Mouse (Mus musculus): ENCODE results near the gene Slc35f4. TPM values are rescaled to one million over a fixed set of nuclear protein-coding genes. Genes with fewer than 3 reads are reported as not detected.

Gene Slc35f4
- polyA plus RNA-seq, 1 experiment, result 5.5 TPM

DNA sequence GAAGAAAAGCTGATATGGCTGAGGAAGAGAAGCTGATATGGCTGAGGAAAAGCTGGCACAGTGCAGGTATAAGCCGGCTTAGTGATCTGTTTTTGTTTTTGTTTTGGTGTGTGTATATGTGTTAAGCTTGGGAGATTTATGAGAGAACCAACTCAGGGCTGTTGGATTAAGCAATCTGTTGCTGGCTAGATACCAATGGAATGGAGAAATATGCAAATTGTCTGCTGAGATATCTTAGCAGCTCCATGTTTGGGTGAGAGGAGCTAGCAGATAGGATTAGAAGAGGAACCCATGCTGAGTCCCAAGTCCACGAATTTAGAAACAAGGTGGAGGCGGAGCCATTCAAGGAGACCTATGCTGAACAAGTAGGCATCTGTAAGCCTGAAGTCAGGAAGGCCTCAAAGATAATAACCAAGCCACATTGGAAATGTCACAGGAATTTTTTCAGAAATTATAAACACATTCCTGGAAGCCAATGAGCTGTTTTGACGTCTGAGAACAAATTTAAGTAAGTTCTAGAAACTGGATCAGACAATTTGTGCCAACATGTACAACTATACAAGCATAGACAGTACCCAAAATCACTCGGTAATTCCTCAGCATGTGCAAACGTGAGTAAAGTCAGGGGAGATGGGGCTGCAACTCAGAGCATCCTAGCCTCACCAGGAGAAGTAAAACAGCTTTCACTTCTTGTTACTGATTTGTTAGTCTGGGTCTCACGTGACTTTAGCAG, 177.5 kb downstream of the Slc35f4 start:
- H3K4me1 ChIP-seq (ENCODE audit: control insufficient read depth, insufficient read depth, low read length), result no peaks in the 10 kb centered on the region
- H3K27me3 ChIP-seq (ENCODE audit: control insufficient read depth, insufficient read depth, low read length), result no peaks in the 10 kb centered on the region
- 61% methylated on average over 7 of the region's 7 CpGs for WGBS
- TF ChIP-seq POLR2A (IDR thresholded peaks at IDR 0.05; ENCODE audit: borderline replicate concordance, insufficient read depth, low read length), result no peak
- TF ChIP-seq CTCF (IDR thresholded peaks at IDR 0.05; ENCODE audit: borderline replicate concordance, insufficient read depth, low read depth, low read length), result no peak
- H3K27ac ChIP-seq (ENCODE audit: insufficient read depth, low read length), result no peak overlapping the region
- no peak for DNase-seq
- H3K4me3 ChIP-seq (replicated peaks; ENCODE audit: insufficient read depth, low read depth, low read length), result no peak overlapping the region

- 89% methylated on average over 2 of the region's 2 CpGs for WGBS
- H3K4me1 ChIP-seq (ENCODE audit: control insufficient read depth, insufficient read depth, low read length), result no peaks in the 10 kb centered on the region
- TF ChIP-seq POLR2A (IDR thresholded peaks at IDR 0.05; ENCODE audit: borderline replicate concordance, insufficient read depth, low read length), result no peak
- TF ChIP-seq CTCF (IDR thresholded peaks at IDR 0.05; ENCODE audit: borderline replicate concordance, insufficient read depth, low read depth, low read length), result no peak
Observed at GRCm38 (mm10) chr14:49345835-49346234, 180.0 kb downstream of the Slc35f4 start.

DNA sequence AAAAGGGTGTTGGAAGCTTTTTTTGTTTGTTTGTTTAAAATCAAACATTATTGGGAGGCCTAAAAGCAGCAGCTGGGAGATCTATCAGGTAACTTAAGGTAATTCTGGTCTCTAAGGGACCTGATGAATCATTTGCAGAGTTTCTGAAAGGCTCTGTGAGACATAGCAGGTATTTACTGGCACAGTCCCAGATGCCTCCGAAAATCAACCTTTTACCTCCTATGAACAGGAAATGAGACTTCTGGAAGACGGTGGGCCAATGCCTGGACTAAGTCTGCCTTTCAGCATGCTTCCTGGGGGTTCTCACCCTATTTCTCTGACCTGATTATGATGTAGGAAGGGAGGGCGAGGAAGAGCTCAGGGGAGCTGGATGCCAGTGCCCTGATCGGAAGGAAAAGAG, 188.8 kb downstream of the Slc35f4 start:
- Histone ChIP-seq H3K4me3 (replicated peaks; ENCODE audit: insufficient read depth, low read depth, low read length) (no peak overlapping the region), H3K27ac (ENCODE audit: insufficient read depth, low read length) (no peak overlapping the region), H3K27me3 (ENCODE audit: control insufficient read depth, insufficient read depth, low read length) (no peaks in the 10 kb centered on the region), H3K4me1 (ENCODE audit: control insufficient read depth, insufficient read depth, low read length) (no peaks in the 10 kb centered on the region)
- no peak for DNase-seq
- TF ChIP-seq POLR2A (IDR thresholded peaks at IDR 0.05; ENCODE audit: borderline replicate concordance, insufficient read depth, low read length), result no peak
- no peak for TF ChIP-seq CTCF (IDR thresholded peaks at IDR 0.05; ENCODE audit: borderline replicate concordance, insufficient read depth, low read depth, low read length)
- WGBS, result 55% methylated on average over 4 of the region's 4 CpGs

More at GRCm38 (mm10) chr14:49345835-49346234, 180.0 kb downstream of the Slc35f4 start:
- DNase-seq, result no peak
- H3K27ac ChIP-seq (ENCODE audit: insufficient read depth, low read length), result no peak overlapping the region
- H3K4me3 ChIP-seq (replicated peaks; ENCODE audit: insufficient read depth, low read depth, low read length), result no peak overlapping the region
- no peaks in the 10 kb centered on the region for H3K27me3 ChIP-seq (ENCODE audit: control insufficient read depth, insufficient read depth, low read length)

GRCm38 (mm10) chr14:49333841-49334240, 192.0 kb downstream of the Slc35f4 start:
- Histone ChIP-seq H3K4me3 (replicated peaks; ENCODE audit: insufficient read depth, low read depth, low read length) (no peak overlapping the region), H3K4me1 (ENCODE audit: control insufficient read depth, insufficient read depth, low read length) (no peaks in the 10 kb centered on the region), H3K27me3 (ENCODE audit: control insufficient read depth, insufficient read depth, low read length) (no peaks in the 10 kb centered on the region), H3K27ac (ENCODE audit: insufficient read depth, low read length) (no peak overlapping the region)
- 87% methylated on average over 2 of the region's 2 CpGs for WGBS
- no peak for DNase-seq
- TF ChIP-seq CTCF (IDR thresholded peaks at IDR 0.05; ENCODE audit: borderline replicate concordance, insufficient read depth, low read depth, low read length), result no peak
- TF ChIP-seq POLR2A (IDR thresholded peaks at IDR 0.05; ENCODE audit: borderline replicate concordance, insufficient read depth, low read length), result no peak

GRCm38 (mm10) chr14:49316493-49316894, 209.4 kb downstream of the Slc35f4 start:
- no peak overlapping the region for H3K4me3 ChIP-seq (replicated peaks; ENCODE audit: insufficient read depth, low read depth, low read length)
- H3K27me3 ChIP-seq (ENCODE audit: control insufficient read depth, insufficient read depth, low read length), result no peaks in the 10 kb centered on the region
- TF ChIP-seq POLR2A (IDR thresholded peaks at IDR 0.05; ENCODE audit: borderline replicate concordance, insufficient read depth, low read length) (no peak), CTCF (IDR thresholded peaks at IDR 0.05; ENCODE audit: borderline replicate concordance, insufficient read depth, low read depth, low read length) (no peak)
- DNase-seq, result no peak
- H3K27ac ChIP-seq (ENCODE audit: insufficient read depth, low read length), result no peak overlapping the region
- no peaks in the 10 kb centered on the region for H3K4me1 ChIP-seq (ENCODE audit: control insufficient read depth, insufficient read depth, low read length)
- WGBS, result 42% methylated on average over 5 of the region's 5 CpGs

DNA sequence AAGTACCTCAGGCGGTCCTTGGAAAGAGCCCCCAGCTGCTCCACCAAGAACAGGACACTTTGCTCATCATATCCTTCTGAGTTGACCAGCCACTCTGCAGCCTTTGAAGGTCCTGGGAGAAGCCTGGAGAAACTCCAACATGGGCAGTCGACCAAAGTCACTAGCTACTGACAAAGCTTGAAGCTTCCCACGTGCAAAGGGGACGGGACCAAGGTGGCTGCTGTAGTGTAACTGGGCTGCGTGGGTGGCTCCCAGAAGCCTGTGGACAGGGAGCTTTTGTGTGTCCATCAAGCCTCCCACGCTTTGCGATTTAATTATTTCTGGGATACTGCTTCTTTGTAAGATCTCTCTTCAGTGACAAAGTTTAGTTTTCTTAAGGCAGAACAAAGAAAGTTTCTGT, 211.9 kb downstream of the Slc35f4 start:
- Histone ChIP-seq H3K4me3 (replicated peaks; ENCODE audit: insufficient read depth, low read depth, low read length) (no peak overlapping the region), H3K4me1 (ENCODE audit: control insufficient read depth, insufficient read depth, low read length) (peaks cover 4% of the 10 kb centered on the region; the same call in 1 of the 2 replicates), H3K27ac (ENCODE audit: insufficient read depth, low read length) (no peak overlapping the region), H3K27me3 (ENCODE audit: control insufficient read depth, insufficient read depth, low read length) (no peaks in the 10 kb centered on the region)
- TF ChIP-seq CTCF (IDR thresholded peaks at IDR 0.05; ENCODE audit: borderline replicate concordance, insufficient read depth, low read depth, low read length) (no peak), POLR2A (IDR thresholded peaks at IDR 0.05; ENCODE audit: borderline replicate concordance, insufficient read depth, low read length) (no peak)
- no peak for DNase-seq
- 36% methylated on average over 7 of the region's 7 CpGs for WGBS

- H3K4me1 ChIP-seq (ENCODE audit: control insufficient read depth, insufficient read depth, low read length), result peaks cover 4% of the 10 kb centered on the region; the same call in 1 of the 2 replicates
- 93% methylated on average over 8 of the region's 8 CpGs for WGBS
- no peaks in the 10 kb centered on the region for H3K27me3 ChIP-seq (ENCODE audit: control insufficient read depth, insufficient read depth, low read length)
- H3K27ac ChIP-seq (ENCODE audit: insufficient read depth, low read length), result no peak overlapping the region
- TF ChIP-seq CTCF (IDR thresholded peaks at IDR 0.05; ENCODE audit: borderline replicate concordance, insufficient read depth, low read depth, low read length) (no peak), POLR2A (IDR thresholded peaks at IDR 0.05; ENCODE audit: borderline replicate concordance, insufficient read depth, low read length) (no peak)
- no peak overlapping the region for H3K4me3 ChIP-seq (replicated peaks; ENCODE audit: insufficient read depth, low read depth, low read length)
- no peak for DNase-seq
Observed at GRCm38 (mm10) chr14:49313376-49313775, 212.5 kb downstream of the Slc35f4 start.

DNA sequence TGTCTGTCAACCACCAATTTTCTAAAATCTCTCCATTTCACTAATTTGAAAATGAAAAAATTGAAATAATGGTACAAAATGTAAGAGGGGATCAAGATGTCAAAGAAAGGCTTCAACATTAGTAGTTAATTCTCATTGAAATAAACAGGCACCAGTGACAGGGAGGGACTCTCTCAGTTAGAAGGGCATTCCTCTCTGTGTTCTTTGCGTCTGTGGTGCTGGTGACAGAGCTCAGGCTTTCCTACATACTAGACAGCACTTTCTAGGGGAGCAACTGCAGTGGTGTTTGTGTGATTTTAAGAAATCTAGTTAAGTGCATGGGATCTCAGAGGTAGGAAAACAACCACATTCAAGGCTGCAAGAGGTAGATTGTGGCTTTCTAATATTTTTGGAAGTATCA, 214.3 kb downstream of the Slc35f4 start:
- 76% methylated on average over 1 of the region's 1 CpGs for WGBS
- TF ChIP-seq POLR2A (IDR thresholded peaks at IDR 0.05; ENCODE audit: borderline replicate concordance, insufficient read depth, low read length) (no peak), CTCF (IDR thresholded peaks at IDR 0.05; ENCODE audit: borderline replicate concordance, insufficient read depth, low read depth, low read length) (no peak)
- Histone ChIP-seq H3K27me3 (ENCODE audit: control insufficient read depth, insufficient read depth, low read length) (no peaks in the 10 kb centered on the region), H3K27ac (ENCODE audit: insufficient read depth, low read length) (no peak overlapping the region), H3K4me1 (ENCODE audit: control insufficient read depth, insufficient read depth, low read length) (peaks cover 8% of the 10 kb centered on the region; the same call in 1 of the 2 replicates), H3K4me3 (replicated peaks; ENCODE audit: insufficient read depth, low read depth, low read length) (no peak overlapping the region)
- DNase-seq, result no peak
